Mouse (Mus musculus) CH12.LX (cell line): ENCODE data around the gene Vsig2. TPM values are rescaled to one million over a fixed set of nuclear protein-coding genes. Genes with fewer than 3 reads are reported as not detected.

Source experiments
- DNase-seq: peaks from one replicate; pipeline ENCODE4 v3.0.0-alpha.2; 2013; ENCODE audit errors: extremely low read depth
- H3K27ac ChIP-seq: 2 replicates; pipeline ENCODE4 v1.5.1; 2012; ENCODE audit warnings: low read depth, mild to moderate bottlenecking, control low read depth, moderate library complexity; ENCODE audit not compliant: insufficient read depth
- H3K27me3 ChIP-seq: replicated peaks from 2 replicates; pipeline ENCODE3; 2012; ENCODE audit warnings: inconsistent platforms
- H3K36me3 ChIP-seq, 2 experiments: replicated peaks in 1 of 2; 2 replicates each; pipeline versions ENCODE3 to v1.6.1; 2012; ENCODE audit warnings: inconsistent platforms in 1 of 2, low read length in 1 of 2, mild to moderate bottlenecking in 1 of 2, mixed read lengths in 1 of 2, moderate library complexity in 1 of 2; ENCODE audit not compliant: control insufficient read depth in 1 of 2, insufficient read depth in 1 of 2
- H3K4me1 ChIP-seq, 2 experiments: 2 replicates each; pipeline ENCODE4 v1.6.1; 2012; ENCODE audit warnings: inconsistent platforms in 1 of 2, moderate library complexity in 1 of 2; ENCODE audit not compliant: insufficient read depth in 2 of 2, control insufficient read depth in 1 of 2
- H3K4me2 ChIP-seq: 2 replicates; pipeline ENCODE4 v1.6.1; 2012; ENCODE audit warnings: low read depth, mild to moderate bottlenecking, control low read depth; ENCODE audit not compliant: poor library complexity, insufficient read depth, severe bottlenecking
- H3K4me3 ChIP-seq, 3 experiments: fragments of 150-350 bp in 1 of 3; sonication (generic) in 1 of 3; replicated peaks in 1 of 3; 2 replicates each; pipeline versions ENCODE3 to v1.5.1; 2011 to 2012; ENCODE audit warnings: low read depth in 2 of 3, low read length in 2 of 3, mild to moderate bottlenecking in 2 of 3, moderate library complexity in 2 of 3, control low read depth in 1 of 3, improper control_type of control experiment in 1 of 3, inconsistent platforms in 1 of 3, mixed read lengths in 1 of 3; ENCODE audit not compliant: poor library complexity in 1 of 3
- H3K79me2 ChIP-seq: replicated peaks from 2 replicates; pipeline ENCODE4 v1.6.1; 2012; ENCODE audit warnings: mild to moderate bottlenecking, moderate library complexity; ENCODE audit not compliant: control insufficient read depth, poor library complexity, insufficient read depth, severe bottlenecking; ENCODE audit errors: extremely low read depth
- H3K9ac ChIP-seq: 2 replicates; pipeline ENCODE4 v1.6.1; 2012; ENCODE audit warnings: low read depth, mild to moderate bottlenecking, control low read depth, moderate library complexity; ENCODE audit not compliant: insufficient read depth
- H3K9me3 ChIP-seq: replicated peaks from 2 replicates; pipeline ENCODE3; 2012; ENCODE audit warnings: low read length, inconsistent platforms, mixed read lengths
- CHD1 ChIP-seq: IDR thresholded peaks from 2 replicates; pipeline ENCODE4 v1.6.1; 2012; ENCODE audit warnings: low read depth, low read length, improper control_type of control experiment, inconsistent platforms
- CHD2 ChIP-seq: IDR thresholded peaks from 2 replicates; pipeline ENCODE4 v1.6.1; 2011; ENCODE audit warnings: low read length, improper control_type of control experiment
- CTCF ChIP-seq, 2 experiments: IDR thresholded peaks in 1 of 2; conservative IDR thresholded peaks in 1 of 2; 2 replicates each; pipeline ENCODE4 v1.5.1; 2011 to 2012; ENCODE audit warnings: low read depth in 2 of 2, low read length in 2 of 2, improper control_type of control experiment in 1 of 2, inconsistent platforms in 1 of 2, mild to moderate bottlenecking in 1 of 2, moderate library complexity in 1 of 2
- ELF1 ChIP-seq: IDR thresholded peaks from 2 replicates; pipeline ENCODE4 v1.6.1; 2014; ENCODE audit warnings: low read depth, mild to moderate bottlenecking, inconsistent platforms, low read length, improper control_type of control experiment
- ETS1 ChIP-seq: conservative IDR thresholded peaks from 2 replicates; pipeline ENCODE4 v1.6.1; 2012; ENCODE audit warnings: low read depth, mild to moderate bottlenecking, inconsistent platforms, low read length, improper control_type of control experiment, moderate library complexity
- JUN ChIP-seq: IDR thresholded peaks from 2 replicates; pipeline ENCODE4 v1.6.1; 2011; ENCODE audit warnings: low read depth, mild to moderate bottlenecking, low read length, improper control_type of control experiment, moderate library complexity; ENCODE audit not compliant: insufficient read depth
- MAFK ChIP-seq: IDR thresholded peaks from 2 replicates; pipeline ENCODE4 v1.6.1; 2011; ENCODE audit warnings: low read length, improper control_type of control experiment; ENCODE audit not compliant: insufficient replicate concordance
- MAX ChIP-seq: IDR thresholded peaks from 2 replicates; pipeline ENCODE4 v1.6.1; 2011; ENCODE audit warnings: low read length, improper control_type of control experiment
- MEF2A ChIP-seq: IDR thresholded peaks from 2 replicates; pipeline ENCODE4 v1.6.1; 2014; ENCODE audit warnings: low read depth, mild to moderate bottlenecking, inconsistent platforms, low read length, improper control_type of control experiment, borderline replicate concordance
- MXI1 ChIP-seq: IDR thresholded peaks from 2 replicates; pipeline ENCODE4 v1.6.1; 2011; ENCODE audit warnings: mild to moderate bottlenecking, low read depth, low read length, improper control_type of control experiment
- MYC ChIP-seq: IDR thresholded peaks from 2 replicates; pipeline ENCODE4 v1.6.1; 2011; ENCODE audit warnings: low read depth, mild to moderate bottlenecking, improper control_type of control experiment, low read length
- NRF1 ChIP-seq: IDR thresholded peaks from 2 replicates; pipeline ENCODE4 v1.6.1; 2014; ENCODE audit warnings: low read depth, mild to moderate bottlenecking, inconsistent platforms, low read length, improper control_type of control experiment, moderate library complexity
- PAX5 ChIP-seq: IDR thresholded peaks from 2 replicates; pipeline ENCODE4 v1.6.1; 2012; ENCODE audit warnings: low read length, inconsistent platforms, mixed read lengths
- POLR2A ChIP-seq: IDR thresholded peaks from 2 replicates; pipeline ENCODE4 v1.6.1; 2011; ENCODE audit warnings: low read depth, mild to moderate bottlenecking, improper control_type of control experiment, low read length
- POLR2AphosphoS2 ChIP-seq: IDR thresholded peaks from 2 replicates; pipeline ENCODE4 v1.6.1; 2011; ENCODE audit warnings: low read depth, low read length, improper control_type of control experiment
- RAD21 ChIP-seq: IDR thresholded peaks from 2 replicates; pipeline ENCODE4 v1.6.1; 2011; ENCODE audit warnings: low read depth, mild to moderate bottlenecking, low read length, improper control_type of control experiment, moderate library complexity
- RCOR1 ChIP-seq: conservative IDR thresholded peaks from 2 replicates; pipeline ENCODE4 v1.6.1; 2012; ENCODE audit warnings: low read depth, mild to moderate bottlenecking, inconsistent platforms, low read length, improper control_type of control experiment
- TBP ChIP-seq: conservative IDR thresholded peaks from 2 replicates; pipeline ENCODE4 v1.6.1; 2011; ENCODE audit warnings: low read depth, low read length, improper control_type of control experiment
- UBTF ChIP-seq: IDR thresholded peaks from 2 replicates; pipeline ENCODE4 v1.6.1; 2012; ENCODE audit warnings: low read depth, mild to moderate bottlenecking, inconsistent platforms, low read length, improper control_type of control experiment, moderate library complexity
- USF2 ChIP-seq: conservative IDR thresholded peaks from 2 replicates; pipeline ENCODE4 v1.6.1; 2011; ENCODE audit warnings: low read depth, low read length, improper control_type of control experiment
- ZNF384 ChIP-seq: IDR thresholded peaks from 2 replicates; pipeline ENCODE4 v1.6.1; 2012; ENCODE audit warnings: low read depth, low read length, improper control_type of control experiment, inconsistent platforms
- dilution Hi-C: fragments of 300-500 bp; cut with MboI; formaldehyde crosslinking; loops from 2 replicates; pipeline ENCODE4 v1.14.3; 2020; ENCODE audit warnings: low sequenced_read_pairs; ENCODE audit not compliant: extremely low pct_unique_long_range_greater_than_20kb, extremely low pct_ligation_motif_present
- in situ Hi-C: fragments of 300-500 bp; cut with MboI; formaldehyde crosslinking; loops from 3 replicates; pipeline ENCODE4 v1.14.3; 2019; ENCODE audit warnings: low sequenced_read_pairs, low pct_ligation_motif_present, low pct_unique_long_range_greater_than_20kb, mixed read lengths
- polyA plus RNA-seq: library from polyadenylated mRNA; unstranded; fragments of >175 nt; gene quantifications from 2 replicates; pipeline ENCODE4 v1.2.1, GENCODE M21; 2012; ENCODE audit warnings: low read depth; ENCODE audit not compliant: insufficient read length
- total RNA-seq, 2 experiments: library from RNA; depleted of rRNA; stranded (reverse); fragments of 300-350 nt in 1 of 2; fragments of >200 nt in 1 of 2; gene quantifications; 2 replicates each; pipeline ENCODE4 v1.2.3; 2012 to 2014

The Vsig2 gene
- total and polyA plus RNA-seq, 3 experiments: not detected

- no peak within 1 kb of the TSS for H3K27ac ChIP-seq
- no peak within 1 kb of the TSS for H3K4me2 ChIP-seq
- H3K27me3 ChIP-seq: no peaks in the 10 kb centered on the region
- TF ChIP-seq POLR2A (no peak), MEF2A (no peak), RCOR1 (no peak), MXI1 (no peak)
- no peaks in the 10 kb centered on the region for H3K79me2 ChIP-seq
- H3K9me3 ChIP-seq: no peaks in the 10 kb centered on the region
- dilution Hi-C loops (no loop called here), in situ Hi-C loops (no loop called here)
- DNase-seq: no peak
- H3K4me1 ChIP-seq: peaks cover 14 to 38% of the 10 kb centered on the region in 2 experiments
- peaks cover 4 to 21% of the 10 kb centered on the region in 2 experiments for H3K36me3 ChIP-seq
- H3K9ac ChIP-seq: no peak within 1 kb of the TSS
- no peak within 1 kb of the TSS for H3K4me3 ChIP-seq
Measured at GRCm38 (mm10) chr9:37527396-37528224, 11.4 kb upstream of the Vsig2 start, which contains the start of gene Esam. Gene Esam, plus strand, starts transcription at chr9:37528078.

- no peak overlapping the region for H3K4me3 ChIP-seq
- no peak for TF ChIP-seq NRF1
- TF ChIP-seq UBTF: no peak
- TF ChIP-seq ELF1: no peak
- no peak for TF ChIP-seq USF2
- no peak for TF ChIP-seq ZNF384
- TF ChIP-seq RAD21: no peak
- TF ChIP-seq PAX5: no peak
- no peak for TF ChIP-seq TBP
- no peak for TF ChIP-seq MAX
- TF ChIP-seq ETS1: no peak
- no peak for TF ChIP-seq POLR2AphosphoS2
- no peak for TF ChIP-seq MAFK
- TF ChIP-seq JUN: no peak
- TF ChIP-seq CHD2: no peak
- no peak for TF ChIP-seq MYC
- TF ChIP-seq CTCF (conservative IDR thresholded peaks at IDR 0.05 in 1 of 2, IDR thresholded peaks at IDR 0.05 in 1 of 2; ENCODE audit: low read depth in 2 of 2, low read length in 2 of 2): no peak
- no peak for TF ChIP-seq CHD1
- TF ChIP-seq, all 38 proteins: peak for 0
- peaks cover 0 to 13% of the 10 kb centered on the region in 2 experiments for H3K36me3 ChIP-seq
- no peak overlapping the region for H3K27ac ChIP-seq
- no peaks in the 10 kb centered on the region for H3K9me3 ChIP-seq
- no peaks in the 10 kb centered on the region for H3K79me2 ChIP-seq
- H3K9ac ChIP-seq: no peak overlapping the region
- dilution Hi-C loops (no loop called here), in situ Hi-C loops (no loop called here)
- no peaks in the 10 kb centered on the region for H3K27me3 ChIP-seq
- H3K4me1 ChIP-seq: peaks cover 14 to 38% of the 10 kb centered on the region in 2 experiments
- no peak for DNase-seq
- no peak overlapping the region for H3K4me2 ChIP-seq
Measured at GRCm38 (mm10) chr9:37528225-37528970, 10.7 kb upstream of the Vsig2 start.
